In genomic region chr19:54070521-54070920, GRCm38 (mm10) we compare ENCODE assay signal across 18 mouse cellular contexts. TPM values are rescaled to one million over a fixed set of nuclear protein-coding genes. Genes with fewer than 3 reads are reported as not detected.
A peak's percentile ranks its signal among the peaks of the same experiment; 100 is the strongest.
DNase-seq lines count a peak whose midpoint lies in the region; ATAC-seq and TF ChIP-seq lines count a peak whose summit lies in the region.
"Had no signal": no experiment of that assay in that cellular context is flagged by ENCODE, and none has a peak within 500 bp of the region (broad histone marks: within the 10 kb centered on the region; RNA-seq: fewer than 3 reads in every experiment).

No protein-coding gene starts in this region.

- no peaks in the 10 kb centered on the region for H3K27me3 ChIP-seq in heart, embryonic 10.5 days (ENCODE audit: insufficient read depth, poor library complexity, severe bottlenecking)
- H3K27me3 ChIP-seq in liver, postnatal 0 days (ENCODE audit: insufficient read depth, low read length) = no peaks in the 10 kb centered on the region
- H3K27me3 ChIP-seq in liver, embryonic 12.5 days (replicated peaks) = no peaks in the 10 kb centered on the region; the same call in 1 of the 2 replicates
- H3K27me3 ChIP-seq in lung, postnatal 0 days (replicated peaks; ENCODE audit: insufficient read depth, low read length) = no peaks in the 10 kb centered on the region
- H3K27me3 ChIP-seq: hindbrain, embryonic 12.5 days had no signal

- H3K36me3 ChIP-seq in heart, embryonic 10.5 days = no peaks in the 10 kb centered on the region
- H3K36me3 ChIP-seq in liver, postnatal 0 days (replicated peaks; ENCODE audit: insufficient read depth, low read length) = no peaks in the 10 kb centered on the region
- H3K36me3 ChIP-seq in liver, embryonic 12.5 days = no peaks in the 10 kb centered on the region
- no peaks in the 10 kb centered on the region for H3K36me3 ChIP-seq in lung, postnatal 0 days (ENCODE audit: insufficient read depth, low read length)
- H3K36me3 ChIP-seq: hindbrain, embryonic 12.5 days had no signal

- no peaks in the 10 kb centered on the region for H3K4me1 ChIP-seq in heart, embryonic 10.5 days
- H3K4me1 ChIP-seq in liver, postnatal 0 days (ENCODE audit: insufficient read depth) = peaks cover 5% of the 10 kb centered on the region
- no peaks in the 10 kb centered on the region for H3K4me1 ChIP-seq in liver, embryonic 12.5 days
- H3K4me1 ChIP-seq in lung, postnatal 0 days (ENCODE audit: insufficient read depth, low read depth, low read length) = 0 out of 2 replicates have a peak, but pooled peaks cover 4% of the 10 kb centered on the region
- H3K4me1 ChIP-seq: hindbrain, embryonic 12.5 days had no signal

- TF ChIP-seq EP300 in liver, postnatal 0 days (IDR thresholded peaks at IDR 0.05; ENCODE audit: low read depth) = no peak
- no peak for TF ChIP-seq EP300 in lung, postnatal 0 days (IDR thresholded peaks at IDR 0.05)

- H3K9ac ChIP-seq in liver, postnatal 0 days (replicated peaks) = no peak overlapping the region
- no peak overlapping the region for H3K9ac ChIP-seq in liver, embryonic 12.5 days
- no peak overlapping the region for H3K9ac ChIP-seq in lung, postnatal 0 days (replicated peaks; ENCODE audit: low read depth)
- H3K9ac ChIP-seq: forebrain, postnatal 0 days; hindbrain, embryonic 12.5 days had no signal

- H3K9me3 ChIP-seq in heart, embryonic 10.5 days = no peaks in the 10 kb centered on the region
- no peaks in the 10 kb centered on the region for H3K9me3 ChIP-seq in liver, postnatal 0 days (ENCODE audit: low read length)
- no peaks in the 10 kb centered on the region for H3K9me3 ChIP-seq in liver, embryonic 12.5 days (replicated peaks)
- H3K9me3 ChIP-seq in lung, postnatal 0 days (ENCODE audit: low read length) = no peaks in the 10 kb centered on the region
- H3K9me3 ChIP-seq: hindbrain, embryonic 12.5 days had no signal

- no peak overlapping the region for H3K4me2 ChIP-seq in liver, postnatal 0 days (ENCODE audit: low read depth, low read length)
- H3K4me2 ChIP-seq in liver, embryonic 12.5 days = no peak overlapping the region
- no peak overlapping the region for H3K4me2 ChIP-seq in lung, postnatal 0 days (replicated peaks; ENCODE audit: low read depth, low read length)
- H3K4me2 ChIP-seq: hindbrain, embryonic 12.5 days had no signal

- H3K4me3 ChIP-seq in heart, embryonic 10.5 days = no peak overlapping the region
- H3K4me3 ChIP-seq in liver, postnatal 0 days (ENCODE audit: low read depth, low read length) = no peak overlapping the region
- no peak overlapping the region for H3K4me3 ChIP-seq in liver, embryonic 12.5 days
- H3K4me3 ChIP-seq in lung, postnatal 0 days (ENCODE audit: low read depth, low read length) = no peak overlapping the region
- H3K4me3 ChIP-seq in layer of hippocampus, adult 2 months = no peak overlapping the region
- H3K4me3 ChIP-seq: erythroblast, embryonic 14.5 days; hindbrain, embryonic 12.5 days had no signal

- H3K27ac ChIP-seq in heart, embryonic 10.5 days = no peak overlapping the region
- no peak overlapping the region for H3K27ac ChIP-seq in liver, postnatal 0 days (ENCODE audit: low read depth)
- no peak overlapping the region for H3K27ac ChIP-seq in liver, embryonic 12.5 days
- no peak overlapping the region for H3K27ac ChIP-seq in lung, postnatal 0 days (ENCODE audit: low read length)
- no peak overlapping the region for H3K27ac ChIP-seq in layer of hippocampus, adult 2 months
- H3K27ac ChIP-seq: hindbrain, embryonic 12.5 days had no signal

- TF ChIP-seq CTCF in liver, postnatal 0 days (IDR thresholded peaks at IDR 0.05; ENCODE audit: low read depth) = no peak
- no peak for TF ChIP-seq CTCF in lung, postnatal 0 days (IDR thresholded peaks at IDR 0.05)
- no peak for TF ChIP-seq CTCF in layer of hippocampus, adult 2 months (conservative IDR thresholded peaks at IDR 0.05)

- 78% methylated on average over 5 of the region's 5 CpGs for WGBS in heart, embryonic 10.5 days
- 55% methylated on average over 5 of the region's 5 CpGs for WGBS in liver, postnatal 0 days (ENCODE audit: insufficient replicate concordance)
- WGBS in liver, embryonic 12.5 days (ENCODE audit: insufficient replicate concordance) = 50% methylated on average over 5 of the region's 5 CpGs
- 46% methylated on average over 5 of the region's 5 CpGs for WGBS in lung, postnatal 0 days

- no peak for ATAC-seq in liver, postnatal 0 days
- no peak for ATAC-seq in liver, embryonic 12.5 days
- ATAC-seq in lung, postnatal 0 days = 0 out of 2 replicates have a peak, but pooled peaks have one; percentile 39
- ATAC-seq: forebrain, postnatal 0 days had no signal

- peak; percentile 12 to 32 for DNase-seq in heart, adult 18-20 months
- no peak for DNase-seq in heart, embryonic 10.5 days (ENCODE audit: low spot score)
- peak; percentile 64 for DNase-seq in liver, postnatal 0 days
- DNase-seq in lung, postnatal 0 days (ENCODE audit: low spot score) = peak; percentile 34
- peak; percentile 86 for DNase-seq in urinary bladder, postnatal 14 days (ENCODE audit: low spot score)
- DNase-seq in layer of hippocampus, adult 2 months (ENCODE audit: low spot score in 2 of 2) = no peak
- no peak for DNase-seq in layer of hippocampus, postnatal 14 days (ENCODE audit: low spot score in 2 of 2)
- DNase-seq: adrenal gland, postnatal 10 days; cerebellum, adult 9-11 months; embryo, embryonic 11 days; forebrain, postnatal 0 days; gastrocnemius, postnatal 10 days; liver; thymus, postnatal 14 days had no signal

RNA-seq across cellular contexts. Expression of gene Adra2a, which starts 26.6 kb away (rescaled TPM):
- under 1 TPM; 0.20 to 0.41 TPM for total RNA-seq in heart, adult 18-20 months (2021)
- 0.26 TPM in 1 of 2 replicates, not detected in the other for polyA plus RNA-seq in heart, embryonic 10.5 days (2016; fragmentation: Nextera tagmentation; extraction: Ambion mirVana)
- 0.19 and 0.21 TPM in 2 replicates for polyA plus RNA-seq in liver, postnatal 0 days (2015; fragmentation: Nextera tagmentation; extraction: Ambion mirVana)
- 0.18 and 0.20 TPM in 2 replicates for polyA plus RNA-seq in liver, embryonic 12.5 days (2016; fragmentation: Nextera tagmentation; extraction: Ambion mirVana)
- 0.08 and 0.14 TPM in 2 replicates for polyA plus RNA-seq in lung, postnatal 0 days (2015; fragmentation: Nextera tagmentation; extraction: Ambion mirVana)
- total RNA-seq in layer of hippocampus, adult 2 months (2021) = 10 to 100 TPM; 10.3 to 12.0 TPM
- total RNA-seq in layer of hippocampus, postnatal 14 days (2021) = 10 to 100 TPM; 13.6 to 14.5 TPM
- polyA plus RNA-seq: heart, embryonic 14.5 days had no signal

Comparison
In these comparisons a context has a peak if more than half of its experiments do, and no peak if none do; other contexts are left out.
1. DNase-seq: peak in heart, adult 18-20 months (2 of 2), liver, postnatal 0 days (single experiment), lung, postnatal 0 days (single experiment) and urinary bladder, postnatal 14 days (single experiment); none in heart, embryonic 10.5 days (single experiment), layer of hippocampus, adult 2 months (0 of 2) and layer of hippocampus, postnatal 14 days (0 of 2).